Mouse (Mus musculus): Measurements from ENCODE around the gene Sdk1.

Gene Sdk1

GRCm38 (mm10) chr5:142242597-142242996 lies 1001.3 kb downstream of the Sdk1 start:
- in situ Hi-C loops (cut with MboI, MseI), result no loop called here

- in situ Hi-C loops (cut with MboI, MseI), result no loop called here
Observed at GRCm38 (mm10) chr5:142243069-142243468, 1001.8 kb downstream of the Sdk1 start.

GRCm38 (mm10) chr5:142256231-142256630 lies 1014.9 kb downstream of the Sdk1 start:
- in situ Hi-C loops (cut with MboI, MseI), result no loop called here

GRCm38 (mm10) chr5:142258716-142259115 lies 1017.4 kb downstream of the Sdk1 start:
- in situ Hi-C loops (cut with MboI, MseI), result no loop called here

- in situ Hi-C loops (cut with MboI, MseI), result no loop called here
Observed at GRCm38 (mm10) chr5:142262060-142262459, 1020.8 kb downstream of the Sdk1 start.

All from T-helper 1 cell (primary cell).